Mouse (Mus musculus): ENCODE results near the gene Olfr747. TPM values are rescaled to one million over a fixed set of nuclear protein-coding genes. Genes with fewer than 3 reads are reported as not detected.

The Olfr747 gene
- polyA plus RNA-seq (2015; fragmentation: Illumina TruSeq; extraction: RNeasy Lipid Tissue Mini Kit (QIAGEN cat#74804); ENCODE audit: insufficient read depth, low read depth, low replicate concordance), result not detected

GRCm38 (mm10) chr14:50693106-50693505 is at the start of gene Olfr747:
Olfr747 (minus strand) TSS chr14:50693206.

GRCm38 (mm10) chr14:50707073-50707472 is 14.1 kb upstream of the Olfr747 start, which contains the start of gene Olfr748:
Olfr748 (plus strand) TSS chr14:50707373.

GRCm38 (mm10) chr14:50646783-50647182 is 46.2 kb downstream of the Olfr747 start, which contains the start of gene Olfr746:
Olfr746 (plus strand) TSS chr14:50647083.

GRCm38 (mm10) chr14:50639088-50639487 is 53.9 kb downstream of the Olfr747 start, which contains the start of gene Olfr745:
Olfr745 (plus strand) TSS chr14:50639388.

Other genes with a start within 250 kb of the Olfr747 start
- not detected for gene Olfr740, start 247.7 kb downstream of the Olfr747 start, polyA plus RNA-seq (2015; fragmentation: Illumina TruSeq; extraction: RNeasy Lipid Tissue Mini Kit (QIAGEN cat#74804); ENCODE audit: insufficient read depth, low read depth, low replicate concordance)
- not detected for gene Olfr741, start 220.5 kb downstream of the Olfr747 start, polyA plus RNA-seq (2015; fragmentation: Illumina TruSeq; extraction: RNeasy Lipid Tissue Mini Kit (QIAGEN cat#74804); ENCODE audit: insufficient read depth, low read depth, low replicate concordance)
- gene Olfr742, start 189.6 kb downstream of the Olfr747 start, polyA plus RNA-seq (2015; fragmentation: Illumina TruSeq; extraction: RNeasy Lipid Tissue Mini Kit (QIAGEN cat#74804); ENCODE audit: insufficient read depth, low read depth, low replicate concordance), result not detected
- not detected for gene Olfr743, start 171.4 kb downstream of the Olfr747 start, polyA plus RNA-seq (2015; fragmentation: Illumina TruSeq; extraction: RNeasy Lipid Tissue Mini Kit (QIAGEN cat#74804); ENCODE audit: insufficient read depth, low read depth, low replicate concordance)
- gene Olfr744, start 78.3 kb downstream of the Olfr747 start, polyA plus RNA-seq (2015; fragmentation: Illumina TruSeq; extraction: RNeasy Lipid Tissue Mini Kit (QIAGEN cat#74804); ENCODE audit: insufficient read depth, low read depth, low replicate concordance), result not detected
- not detected for gene Olfr745, start 53.8 kb downstream of the Olfr747 start, polyA plus RNA-seq (2015; fragmentation: Illumina TruSeq; extraction: RNeasy Lipid Tissue Mini Kit (QIAGEN cat#74804); ENCODE audit: insufficient read depth, low read depth, low replicate concordance)
- not detected for gene Olfr746, start 46.1 kb downstream of the Olfr747 start, polyA plus RNA-seq (2015; fragmentation: Illumina TruSeq; extraction: RNeasy Lipid Tissue Mini Kit (QIAGEN cat#74804); ENCODE audit: insufficient read depth, low read depth, low replicate concordance)
- gene Olfr748, start 14.2 kb upstream of the Olfr747 start, polyA plus RNA-seq (2015; fragmentation: Illumina TruSeq; extraction: RNeasy Lipid Tissue Mini Kit (QIAGEN cat#74804); ENCODE audit: insufficient read depth, low read depth, low replicate concordance), result not detected
- not detected for gene Olfr749, start 51.9 kb upstream of the Olfr747 start, polyA plus RNA-seq (2015; fragmentation: Illumina TruSeq; extraction: RNeasy Lipid Tissue Mini Kit (QIAGEN cat#74804); ENCODE audit: insufficient read depth, low read depth, low replicate concordance)
- 10.5 TPM for gene Ttc5, start 92.3 kb upstream of the Olfr747 start, polyA plus RNA-seq (2015; fragmentation: Illumina TruSeq; extraction: RNeasy Lipid Tissue Mini Kit (QIAGEN cat#74804); ENCODE audit: insufficient read depth, low read depth, low replicate concordance)
- not detected for gene Ccnb1ip1, start 114.5 kb upstream of the Olfr747 start, polyA plus RNA-seq (2015; fragmentation: Illumina TruSeq; extraction: RNeasy Lipid Tissue Mini Kit (QIAGEN cat#74804); ENCODE audit: insufficient read depth, low read depth, low replicate concordance)
- 28.7 TPM for gene Parp2, start 114.6 kb upstream of the Olfr747 start, polyA plus RNA-seq (2015; fragmentation: Illumina TruSeq; extraction: RNeasy Lipid Tissue Mini Kit (QIAGEN cat#74804); ENCODE audit: insufficient read depth, low read depth, low replicate concordance)
- gene Tep1, start 177.4 kb upstream of the Olfr747 start, polyA plus RNA-seq (2015; fragmentation: Illumina TruSeq; extraction: RNeasy Lipid Tissue Mini Kit (QIAGEN cat#74804); ENCODE audit: insufficient read depth, low read depth, low replicate concordance), result 8.0 TPM
- gene Klhl33, start 204.3 kb upstream of the Olfr747 start, polyA plus RNA-seq (2015; fragmentation: Illumina TruSeq; extraction: RNeasy Lipid Tissue Mini Kit (QIAGEN cat#74804); ENCODE audit: insufficient read depth, low read depth, low replicate concordance), result 0.18 TPM
- 13.7 TPM for gene Osgep, start 231.7 kb upstream of the Olfr747 start, polyA plus RNA-seq (2015; fragmentation: Illumina TruSeq; extraction: RNeasy Lipid Tissue Mini Kit (QIAGEN cat#74804); ENCODE audit: insufficient read depth, low read depth, low replicate concordance)
- gene Apex1, start 231.8 kb upstream of the Olfr747 start, polyA plus RNA-seq (2015; fragmentation: Illumina TruSeq; extraction: RNeasy Lipid Tissue Mini Kit (QIAGEN cat#74804); ENCODE audit: insufficient read depth, low read depth, low replicate concordance), result 6.9 TPM
- 14.0 TPM for gene Pip4p1, start 237.7 kb upstream of the Olfr747 start, polyA plus RNA-seq (2015; fragmentation: Illumina TruSeq; extraction: RNeasy Lipid Tissue Mini Kit (QIAGEN cat#74804); ENCODE audit: insufficient read depth, low read depth, low replicate concordance)
- gene Pnp, start 237.9 kb upstream of the Olfr747 start, polyA plus RNA-seq (2015; fragmentation: Illumina TruSeq; extraction: RNeasy Lipid Tissue Mini Kit (QIAGEN cat#74804); ENCODE audit: insufficient read depth, low read depth, low replicate concordance), result 13.4 TPM

Measured in pancreas, adult 10 weeks (tissue).